Mouse (Mus musculus): Measurements from ENCODE around the gene Adar.
"Not testable (repeated sequence)": the region's sequence is repeated elsewhere in the genome, so short reads cannot be mapped to it uniquely, and the experiment has no call there.

Adar gene

DNA sequence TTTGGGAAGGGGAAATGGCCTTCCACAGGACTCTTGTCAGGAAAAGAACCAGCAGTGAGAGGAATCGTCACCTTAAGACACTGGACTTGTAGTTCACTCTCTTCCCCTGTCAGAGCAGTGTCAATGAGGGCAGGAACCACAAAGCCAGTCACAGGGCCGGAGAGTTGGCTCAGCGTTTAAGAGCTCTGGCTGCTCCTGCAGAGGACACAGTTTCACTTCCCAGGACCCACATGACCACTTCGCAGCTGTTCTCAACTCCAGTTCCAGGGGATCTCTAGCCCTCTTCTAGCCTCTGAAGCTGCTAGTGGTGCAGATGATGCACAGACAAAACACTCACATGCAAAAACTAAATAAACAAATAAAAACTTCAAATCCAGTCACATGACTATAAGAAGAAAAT lies 81.5 kb downstream of the Adar start:
- no peak for DNase-seq (ENCODE audit: low read depth)

- DNase-seq (ENCODE audit: low read depth), result no peak
These were observed 83.7 kb downstream of the Adar start for GRCm38 (mm10) chr3:89798518-89798917.

GRCm38 (mm10) chr3:89799476-89799875 lies 84.7 kb downstream of the Adar start:
- no peak for DNase-seq (ENCODE audit: low read depth)

- DNase-seq (ENCODE audit: low read depth), result not testable (repeated sequence)
These were observed 85.3 kb downstream of the Adar start for GRCm38 (mm10) chr3:89800078-89800477.

GRCm38 (mm10) chr3:89800774-89801506 lies 86.1 kb downstream of the Adar start:
- no peak for DNase-seq (ENCODE audit: low read depth)

DNA sequence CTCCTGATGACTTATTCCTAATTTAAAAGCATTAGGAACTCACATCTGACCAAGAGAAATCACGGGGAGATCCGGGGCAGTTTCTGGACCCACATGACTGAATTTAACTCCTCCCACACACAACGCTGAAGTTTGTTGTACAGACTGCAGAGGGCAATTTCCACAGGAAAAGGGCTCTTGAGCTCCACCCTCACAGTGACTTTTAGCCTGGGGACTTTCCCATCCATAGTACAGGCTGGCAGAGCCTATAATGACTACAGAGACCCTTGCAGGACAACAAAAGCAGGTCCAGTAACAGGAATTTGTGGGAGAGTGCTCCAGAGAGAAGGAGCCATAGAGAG lies 86.7 kb downstream of the Adar start:
- DNase-seq (ENCODE audit: low read depth), result peak; percentile 84

DNA sequence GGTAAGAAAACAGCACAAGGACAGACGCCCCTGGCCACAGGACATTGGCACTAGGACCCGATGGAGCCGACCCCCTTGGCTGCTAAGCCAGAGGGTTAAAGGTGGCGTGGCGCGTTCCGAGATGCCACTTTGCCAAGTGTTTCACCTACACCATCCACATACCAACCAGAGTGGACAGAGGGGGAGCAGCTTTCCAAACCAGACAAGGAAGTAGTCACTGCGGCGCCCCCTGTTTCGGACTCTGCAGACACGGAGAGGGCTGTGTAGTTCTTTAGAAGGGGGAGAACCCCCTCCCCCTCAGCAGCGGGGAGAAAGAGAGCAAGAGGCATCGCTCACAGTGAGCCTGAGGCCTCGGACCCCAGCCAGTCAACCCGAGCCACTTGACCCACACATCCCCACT lies 88.1 kb downstream of the Adar start:
- DNase-seq (ENCODE audit: low read depth), result no peak

Data from naive thymus-derived CD4-positive, alpha-beta T cell, adult 2 months (primary cell).